Mouse (Mus musculus) granulocyte monocyte progenitor cell, adult 5-6 weeks (primary cell): ENCODE data around the gene Olfr738. TPM values are rescaled to one million over a fixed set of nuclear protein-coding genes. Genes with fewer than 3 reads are reported as not detected.

ENCODE experiments used
- ATAC-seq: replicated peaks from 2 replicates; pipeline ENCODE4 v1.8.0; 2016; ENCODE audit warnings: mild to moderate bottlenecking, moderate TSS enrichment, inconsistent platforms; ENCODE audit not compliant: poor library complexity, severe bottlenecking
- total RNA-seq, 2 experiments: library from RNA; stranded (forward) in 1 of 2; stranded (reverse) in 1 of 2; fragments of 200-712, 200-1000 nt in 1 of 2; fragments of >200 nt in 1 of 2; fragmentation: Nextera tagmentation in 1 of 2; gene quantifications; 2 replicates each; pipeline ENCODE4 v1.2.3; 2014 to 2017

Gene Olfr738
- total RNA-seq (2014; fragmentation: Nextera tagmentation): not detected in 2 replicates
- total RNA-seq (2017): not detected in 2 replicates

DNA sequence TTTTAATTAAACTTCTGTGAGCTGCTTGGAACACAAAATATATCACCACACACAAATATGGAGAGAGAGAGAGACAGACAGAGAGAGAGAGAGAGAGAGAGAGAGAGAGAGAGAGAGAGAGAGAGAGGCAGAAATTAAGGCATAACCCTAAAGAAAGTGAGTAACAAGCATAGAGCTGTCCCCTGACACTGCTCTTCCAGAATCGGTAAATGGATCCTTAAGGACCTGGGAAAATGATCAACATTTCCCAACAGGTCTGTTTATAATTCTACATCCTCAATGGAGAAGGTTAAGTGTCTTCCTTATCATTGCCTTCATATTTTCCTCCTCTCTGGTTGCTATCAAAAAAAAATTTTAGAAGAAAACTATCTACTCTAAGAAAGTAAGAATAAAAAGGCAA is at the start of gene Olfr738:
TSS of gene Olfr738 (plus strand) at position 301 of the 400 bp plus-strand sequence.
- no peak for ATAC-seq

DNA sequence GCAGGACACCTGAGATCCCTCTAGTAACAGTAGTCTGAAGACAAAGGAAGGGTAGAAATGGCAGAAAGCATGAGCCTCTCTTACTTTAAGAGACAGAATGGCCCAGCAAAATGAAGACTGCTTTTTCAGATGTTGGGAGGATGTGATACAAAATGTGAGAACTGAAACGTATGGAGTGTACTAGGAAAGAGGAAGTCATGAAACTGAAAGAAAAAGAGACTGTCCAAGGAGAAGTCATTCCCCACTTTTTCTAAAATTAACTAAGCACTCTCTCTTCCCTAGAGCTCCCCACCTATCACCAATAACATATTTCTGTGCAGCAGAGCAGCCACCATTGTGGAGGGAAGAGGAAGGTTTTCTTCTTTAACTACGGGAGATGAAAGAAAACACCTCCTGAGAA is 49.8 kb upstream of the Olfr738 start, which contains the start of gene Tlr11:
TSS of gene Tlr11 (plus strand) at position 322 of the 400 bp plus-strand sequence.
- peak; percentile 93 for ATAC-seq

DNA sequence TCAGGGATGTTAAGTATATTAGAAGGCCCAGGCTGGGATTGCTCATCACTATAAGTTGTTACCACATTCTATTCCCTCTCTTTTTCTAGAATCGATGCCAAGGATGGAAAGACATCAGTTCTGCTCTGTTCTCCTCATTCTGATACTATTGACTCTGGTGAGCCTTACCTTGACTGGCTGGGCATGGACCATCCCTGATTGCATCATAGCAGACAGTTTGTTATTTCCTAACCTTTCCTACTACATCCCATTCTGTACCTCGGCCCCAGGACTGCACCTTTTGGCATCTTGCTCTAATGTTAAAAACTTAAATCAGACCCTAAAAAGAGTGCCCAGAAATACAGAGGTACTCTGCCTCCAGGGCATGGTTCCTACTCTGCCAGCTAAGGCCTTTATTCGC is 46.9 kb upstream of the Olfr738 start:
- ATAC-seq: no peak

DNA sequence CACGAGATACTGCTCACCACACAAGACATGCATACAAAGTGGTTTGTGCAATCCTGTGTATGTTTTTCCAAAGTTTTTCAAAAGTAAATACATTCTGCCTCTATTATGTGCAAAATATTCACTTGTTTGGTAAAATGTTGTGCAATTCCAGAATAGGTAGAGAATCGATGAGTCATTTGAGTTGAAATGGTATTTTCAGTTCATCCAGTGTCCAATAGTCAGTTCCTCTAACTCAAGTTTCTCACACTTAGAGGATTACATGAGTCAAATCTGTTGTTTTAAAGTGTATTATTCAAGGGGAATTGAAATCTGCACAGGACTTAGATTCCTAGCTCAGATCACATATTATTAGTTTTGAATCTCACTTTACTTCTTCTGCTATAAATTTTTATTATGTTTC is 43.8 kb upstream of the Olfr738 start:
- peak; percentile 56 for ATAC-seq

DNA sequence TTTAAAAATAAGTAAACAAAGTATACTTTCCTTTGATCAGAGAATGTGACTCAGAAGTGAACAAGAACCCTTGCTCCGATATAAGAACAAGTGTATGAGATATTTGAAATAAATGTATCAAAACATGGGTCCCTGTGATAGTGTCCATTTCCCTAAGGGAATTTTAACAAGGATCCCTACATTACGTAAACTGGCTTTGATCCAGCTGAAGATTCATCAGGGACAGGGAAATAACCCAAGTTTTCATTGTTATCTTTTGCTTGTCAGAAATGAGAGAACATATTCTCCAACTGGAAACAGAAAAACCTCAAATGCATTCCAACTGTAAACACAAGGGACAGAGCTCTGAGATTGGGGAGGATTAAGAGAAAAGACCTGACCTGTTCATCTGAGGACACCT is 26.5 kb upstream of the Olfr738 start, which contains the start of gene Olfr736:
TSS of gene Olfr736 (plus strand) at position 301 of the 400 bp plus-strand sequence.
- ATAC-seq: no peak

DNA sequence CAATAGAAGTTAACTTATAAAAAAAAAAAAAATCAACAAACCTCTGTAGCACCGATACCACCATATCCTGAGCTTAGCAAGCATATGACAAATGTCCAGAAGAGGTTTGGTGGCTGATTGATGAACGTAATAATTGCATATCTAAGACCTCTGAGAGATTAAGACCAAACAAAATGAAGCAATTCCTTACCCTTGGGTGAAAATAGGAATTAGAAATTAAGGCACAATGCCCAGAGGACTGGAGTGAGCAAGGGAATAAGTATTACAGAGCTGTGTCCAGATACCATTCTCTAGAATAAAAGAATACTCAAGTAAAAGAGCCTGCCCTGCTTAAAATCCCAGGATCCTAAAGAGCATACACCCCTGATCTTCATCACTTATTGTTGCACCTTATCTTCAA is 11.0 kb downstream of the Olfr738 start, which contains the start of gene Olfr739:
TSS of gene Olfr739 (plus strand) at position 301 of the 400 bp plus-strand sequence.
- ATAC-seq: no peak

DNA sequence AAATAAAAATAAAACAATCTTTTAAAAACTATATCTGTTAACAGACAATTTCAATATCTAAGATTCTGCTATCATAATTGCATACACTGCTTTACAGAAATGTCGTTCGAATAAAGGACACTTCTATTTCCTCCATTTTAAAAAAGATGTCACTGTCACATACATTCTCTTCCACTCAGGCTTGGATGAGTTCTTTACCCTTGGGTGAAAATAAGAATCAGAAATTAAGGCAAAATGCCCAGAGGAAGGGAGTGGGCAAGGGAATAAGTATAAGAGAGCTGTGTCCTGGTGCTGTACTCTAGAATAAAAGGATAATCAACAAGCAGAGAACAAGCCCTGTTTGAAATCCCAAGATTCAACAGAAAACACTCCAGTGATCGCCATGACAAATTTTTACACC is 37.9 kb downstream of the Olfr738 start, which contains the start of gene Olfr740:
TSS of gene Olfr740 (plus strand) at position 301 of the 400 bp plus-strand sequence.
- no peak for ATAC-seq

Other genes starting within 250 kb of the Olfr738 start
- gene Olfr730, start 219.4 kb upstream of the Olfr738 start, total RNA-seq (2014; fragmentation: Nextera tagmentation): not detected in 2 replicates
- gene Olfr730, start 219.4 kb upstream of the Olfr738 start, total RNA-seq (2017): not detected in 2 replicates
- not detected in 2 replicates for gene Olfr731, start 165.7 kb upstream of the Olfr738 start, total RNA-seq (2014; fragmentation: Nextera tagmentation)
- gene Olfr731, start 165.7 kb upstream of the Olfr738 start, total RNA-seq (2017): not detected in 2 replicates
- not detected in 2 replicates for gene Olfr732, start 123.4 kb upstream of the Olfr738 start, total RNA-seq (2014; fragmentation: Nextera tagmentation)
- not detected in 2 replicates for gene Olfr732, start 123.4 kb upstream of the Olfr738 start, total RNA-seq (2017)
- not detected in 2 replicates for gene Olfr733, start 106.0 kb upstream of the Olfr738 start, total RNA-seq (2014; fragmentation: Nextera tagmentation)
- not detected in 2 replicates for gene Olfr733, start 106.0 kb upstream of the Olfr738 start, total RNA-seq (2017)
- gene Olfr734, start 80.8 kb upstream of the Olfr738 start, total RNA-seq (2014; fragmentation: Nextera tagmentation): not detected in 2 replicates
- not detected in 2 replicates for gene Olfr734, start 80.8 kb upstream of the Olfr738 start, total RNA-seq (2017)
- gene Olfr735, start 58.7 kb upstream of the Olfr738 start, total RNA-seq (2014; fragmentation: Nextera tagmentation): not detected in 2 replicates
- not detected in 2 replicates for gene Olfr735, start 58.7 kb upstream of the Olfr738 start, total RNA-seq (2017)
- gene Tlr11, start 49.7 kb upstream of the Olfr738 start, total RNA-seq (2014; fragmentation: Nextera tagmentation): not detected in 2 replicates
- not detected in 2 replicates for gene Tlr11, start 49.7 kb upstream of the Olfr738 start, total RNA-seq (2017)
- not detected in 2 replicates for gene Olfr736, start 26.4 kb upstream of the Olfr738 start, total RNA-seq (2014; fragmentation: Nextera tagmentation)
- gene Olfr736, start 26.4 kb upstream of the Olfr738 start, total RNA-seq (2017): not detected in 2 replicates
- not detected in 2 replicates for gene Olfr739, start 11.1 kb downstream of the Olfr738 start, total RNA-seq (2014; fragmentation: Nextera tagmentation)
- not detected in 2 replicates for gene Olfr739, start 11.1 kb downstream of the Olfr738 start, total RNA-seq (2017)
- not detected in 2 replicates for gene Olfr740, start 38.0 kb downstream of the Olfr738 start, total RNA-seq (2014; fragmentation: Nextera tagmentation)
- not detected in 2 replicates for gene Olfr740, start 38.0 kb downstream of the Olfr738 start, total RNA-seq (2017)
- gene Olfr741, start 65.2 kb downstream of the Olfr738 start, total RNA-seq (2014; fragmentation: Nextera tagmentation): not detected in 2 replicates
- gene Olfr741, start 65.2 kb downstream of the Olfr738 start, total RNA-seq (2017): not detected in 2 replicates
- gene Olfr742, start 96.0 kb downstream of the Olfr738 start, total RNA-seq (2014; fragmentation: Nextera tagmentation): not detected in 2 replicates
- not detected in 2 replicates for gene Olfr742, start 96.0 kb downstream of the Olfr738 start, total RNA-seq (2017)
- not detected in 2 replicates for gene Olfr743, start 114.3 kb downstream of the Olfr738 start, total RNA-seq (2014; fragmentation: Nextera tagmentation)
- gene Olfr743, start 114.3 kb downstream of the Olfr738 start, total RNA-seq (2017): not detected in 2 replicates
- gene Olfr744, start 207.3 kb downstream of the Olfr738 start, total RNA-seq (2014; fragmentation: Nextera tagmentation): not detected in 2 replicates
- gene Olfr744, start 207.3 kb downstream of the Olfr738 start, total RNA-seq (2017): not detected in 2 replicates
- gene Olfr745, start 231.8 kb downstream of the Olfr738 start, total RNA-seq (2014; fragmentation: Nextera tagmentation): not detected in 2 replicates
- gene Olfr745, start 231.8 kb downstream of the Olfr738 start, total RNA-seq (2017): not detected in 2 replicates
- gene Olfr746, start 239.5 kb downstream of the Olfr738 start, total RNA-seq (2014; fragmentation: Nextera tagmentation): not detected in 2 replicates
- not detected in 2 replicates for gene Olfr746, start 239.5 kb downstream of the Olfr738 start, total RNA-seq (2017)